Mouse (Mus musculus): ENCODE measurements at regions not wholly inside any gene's neighbourhood (a gene's known extent, or its start where the extent isn't known, plus 50 kb on each side); places are given as distances from the start of the nearest gene placed in this dataset.

DNA sequence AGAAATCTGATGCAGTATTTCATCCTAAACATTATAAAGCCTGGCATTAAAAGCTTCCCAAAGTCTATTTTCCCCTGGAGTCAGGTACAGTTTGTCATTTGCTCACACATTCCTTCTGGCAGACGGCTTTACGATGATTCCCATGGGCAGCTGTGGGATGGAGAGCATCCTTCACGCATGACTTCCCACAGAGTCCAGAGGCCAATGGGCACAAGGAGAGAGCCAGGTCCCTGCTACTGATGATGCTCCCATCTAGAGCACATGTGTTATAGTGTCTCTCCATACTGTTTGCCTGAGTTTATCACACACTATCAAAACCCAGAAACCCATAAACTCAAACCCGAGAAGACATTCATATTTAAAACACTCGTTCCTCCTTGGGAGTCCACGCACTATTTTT is 270.8 kb upstream of the Noct start:
- peak in 1 of 2 experiments; percentile 26 for DNase-seq

DNA sequence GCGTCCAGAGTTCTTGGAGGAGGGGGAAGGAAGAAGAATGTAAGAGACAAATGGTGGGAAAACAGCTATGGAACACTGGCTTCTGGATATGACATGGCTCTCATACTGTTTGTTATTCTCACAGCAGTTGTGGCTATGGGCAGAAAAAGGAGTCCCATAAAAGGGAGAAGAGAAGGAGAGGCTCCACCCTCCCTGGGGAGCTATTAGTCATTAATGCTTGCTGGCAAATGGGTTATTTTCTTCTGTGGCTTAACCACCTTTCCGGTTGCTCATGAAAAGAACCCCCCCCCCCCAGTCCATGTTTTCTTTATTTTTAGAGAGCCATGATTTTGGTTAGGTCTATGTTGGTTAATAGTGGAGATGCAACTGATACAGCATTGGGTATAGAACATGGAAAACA is 253.9 kb upstream of the Noct start:
- DNase-seq: no peak

DNA sequence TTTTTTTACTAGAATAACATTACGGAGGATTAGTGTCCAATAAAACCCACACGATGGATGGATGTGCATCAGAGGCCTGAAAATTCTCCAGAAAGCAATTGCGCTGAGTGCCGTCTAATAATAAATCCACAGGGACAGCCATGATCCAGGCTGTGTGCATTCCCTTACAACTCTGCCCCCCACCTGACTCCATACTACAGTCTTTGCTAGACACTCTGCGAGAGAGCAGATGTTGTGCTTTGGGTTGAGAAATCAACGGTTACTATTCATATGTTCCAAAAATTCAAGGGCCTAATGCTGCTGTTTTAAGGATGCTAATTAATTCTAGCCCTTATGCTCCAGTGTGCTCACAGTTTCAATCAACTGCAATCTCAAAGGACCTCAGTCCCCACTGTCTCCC is 251.2 kb upstream of the Noct start:
- DNase-seq: no peak

DNA sequence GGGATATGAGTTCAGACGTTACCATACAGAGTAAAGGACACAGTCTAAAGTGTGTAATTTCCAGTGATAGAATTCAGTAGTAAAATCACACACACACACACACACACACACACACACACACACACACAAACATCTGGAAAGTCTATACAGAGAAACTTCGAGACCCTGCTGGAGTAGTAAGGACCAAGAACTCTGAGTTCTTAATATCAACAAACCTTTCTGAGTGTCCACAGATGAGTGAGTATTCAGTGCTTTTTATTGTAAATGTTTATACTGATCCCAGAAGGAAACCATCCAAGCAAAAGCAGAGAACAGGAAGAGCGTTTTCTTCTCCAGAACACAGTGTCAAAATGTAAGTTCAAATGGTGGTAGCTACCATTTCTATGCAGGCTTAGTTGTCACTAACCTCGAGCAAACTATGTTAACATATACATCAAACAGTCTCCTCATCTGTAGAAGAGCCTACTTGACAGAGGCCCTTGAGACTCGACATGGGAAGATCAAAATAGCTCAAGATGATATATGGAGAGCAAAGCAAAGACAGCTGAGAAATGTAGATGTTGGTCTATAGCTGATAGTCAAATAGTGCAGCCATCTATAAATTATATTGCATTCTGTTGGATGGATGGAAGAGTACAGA is 248.0 kb upstream of the Noct start:
- no peak for DNase-seq

DNA sequence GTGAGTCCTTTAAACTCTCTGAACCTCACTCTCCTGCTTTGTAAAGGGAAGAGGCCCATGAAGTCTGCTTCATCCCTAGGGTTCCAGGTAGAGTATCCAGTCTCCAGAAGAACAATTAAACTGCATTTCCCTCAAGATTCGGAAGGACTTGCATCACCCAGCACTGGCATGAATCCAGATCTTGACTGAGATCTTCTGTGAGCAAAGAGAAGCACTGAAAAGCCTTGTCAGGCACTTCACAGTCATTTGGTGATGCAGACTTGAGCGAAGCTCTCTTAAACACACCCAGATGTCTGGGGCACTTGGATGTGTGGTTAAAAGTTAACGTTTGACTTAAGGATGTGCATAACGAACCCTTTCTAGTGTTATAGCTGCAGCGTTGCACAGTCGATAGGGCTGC is 247.4 kb upstream of the Noct start:
- no peak for DNase-seq

DNA sequence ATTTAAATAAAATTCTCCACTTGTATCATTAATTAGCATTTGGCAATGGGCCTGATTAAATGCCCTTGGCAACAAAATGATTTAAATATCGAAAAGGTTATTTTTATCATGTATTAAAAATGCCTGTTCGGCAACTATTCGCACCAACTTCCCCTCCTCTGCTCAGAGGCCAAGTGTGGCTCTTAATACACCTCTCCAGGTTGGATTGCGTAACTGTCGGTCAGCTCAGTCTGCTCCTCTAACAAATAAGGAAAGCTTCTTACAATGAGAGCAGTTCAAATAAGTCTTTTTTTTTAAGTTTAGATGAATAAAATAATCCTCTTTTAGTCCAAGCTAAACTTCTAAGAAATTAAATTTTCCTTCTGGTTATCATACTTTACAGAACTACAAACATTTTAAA is 245.6 kb upstream of the Noct start:
- DNase-seq: no peak

DNA sequence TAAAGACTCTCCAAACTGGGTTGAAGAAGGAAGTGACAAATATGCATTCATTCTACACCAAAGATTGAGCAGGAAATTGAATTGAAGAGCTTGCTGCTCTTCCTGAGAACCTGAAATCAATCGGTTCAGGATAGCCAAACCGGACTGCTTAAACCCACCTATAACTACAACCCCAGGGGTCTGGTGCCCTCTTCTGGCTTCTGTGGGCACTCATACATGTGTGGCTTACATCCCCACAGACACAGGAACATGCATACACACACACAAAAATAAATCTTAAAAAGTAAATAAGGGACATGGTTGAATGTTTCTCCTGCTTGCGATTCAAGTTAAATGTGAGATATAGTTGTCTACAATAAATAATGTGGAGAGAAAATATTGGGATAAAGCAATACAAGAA is 244.7 kb upstream of the Noct start:
- DNase-seq: no peak

DNA sequence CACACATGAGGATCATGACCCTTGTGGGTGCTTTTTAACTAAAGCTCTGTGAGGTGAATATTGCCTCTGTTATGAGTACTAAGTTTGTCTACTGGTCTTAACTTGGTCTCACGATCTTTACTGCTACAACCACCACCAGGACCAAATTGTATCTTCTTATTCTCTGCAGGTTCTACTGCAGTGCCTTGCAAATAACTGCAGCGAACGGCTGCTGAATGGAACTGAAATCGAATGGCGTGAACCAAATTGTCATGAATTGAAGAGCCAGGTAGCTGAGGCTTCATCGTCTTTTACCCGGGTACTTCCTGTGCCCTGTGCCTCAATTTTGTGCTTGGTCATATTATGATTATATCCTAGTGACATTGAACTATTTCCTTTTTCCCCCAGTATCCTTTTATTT is 242.5 kb upstream of the Noct start:
- DNase-seq: no peak

DNA sequence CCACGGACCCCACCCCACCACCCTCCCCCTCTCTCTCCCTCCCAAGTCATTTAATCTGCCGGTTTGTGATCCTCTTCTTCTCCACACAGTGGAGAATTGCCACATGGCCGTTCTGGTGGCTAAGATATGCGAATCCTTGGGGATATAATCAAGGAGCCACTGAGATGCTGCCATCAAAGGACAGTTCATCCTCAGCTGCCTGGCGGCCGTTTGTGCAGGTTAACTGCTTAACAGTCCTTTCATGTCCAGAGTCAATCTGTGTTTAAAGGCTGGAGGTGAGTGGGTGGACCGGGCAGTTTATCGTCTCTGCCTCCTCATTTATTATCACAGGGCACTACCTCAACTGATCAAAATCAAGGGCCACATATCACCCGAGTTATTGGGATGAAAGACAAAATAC is 241.6 kb upstream of the Noct start:
- no peak for DNase-seq

DNA sequence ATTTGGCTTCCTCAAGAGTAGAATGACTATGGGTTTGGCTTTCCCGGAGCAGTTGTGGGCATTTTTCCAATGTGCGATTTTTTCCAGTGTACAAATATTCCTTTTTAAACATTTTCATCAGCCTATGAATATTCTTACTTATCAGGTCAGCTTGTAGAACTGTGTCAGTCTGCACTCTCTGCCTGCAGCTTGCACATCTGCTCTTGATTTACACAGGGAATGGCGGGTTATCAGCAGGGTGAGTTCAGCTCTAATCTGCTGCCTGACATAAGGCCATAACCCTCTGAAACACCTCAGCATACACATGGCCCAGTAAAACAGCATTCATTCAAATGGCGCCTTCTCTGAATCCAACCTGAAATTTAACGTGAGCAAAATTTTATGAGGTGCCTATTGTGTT is 241.1 kb upstream of the Noct start:
- no peak for DNase-seq

DNA sequence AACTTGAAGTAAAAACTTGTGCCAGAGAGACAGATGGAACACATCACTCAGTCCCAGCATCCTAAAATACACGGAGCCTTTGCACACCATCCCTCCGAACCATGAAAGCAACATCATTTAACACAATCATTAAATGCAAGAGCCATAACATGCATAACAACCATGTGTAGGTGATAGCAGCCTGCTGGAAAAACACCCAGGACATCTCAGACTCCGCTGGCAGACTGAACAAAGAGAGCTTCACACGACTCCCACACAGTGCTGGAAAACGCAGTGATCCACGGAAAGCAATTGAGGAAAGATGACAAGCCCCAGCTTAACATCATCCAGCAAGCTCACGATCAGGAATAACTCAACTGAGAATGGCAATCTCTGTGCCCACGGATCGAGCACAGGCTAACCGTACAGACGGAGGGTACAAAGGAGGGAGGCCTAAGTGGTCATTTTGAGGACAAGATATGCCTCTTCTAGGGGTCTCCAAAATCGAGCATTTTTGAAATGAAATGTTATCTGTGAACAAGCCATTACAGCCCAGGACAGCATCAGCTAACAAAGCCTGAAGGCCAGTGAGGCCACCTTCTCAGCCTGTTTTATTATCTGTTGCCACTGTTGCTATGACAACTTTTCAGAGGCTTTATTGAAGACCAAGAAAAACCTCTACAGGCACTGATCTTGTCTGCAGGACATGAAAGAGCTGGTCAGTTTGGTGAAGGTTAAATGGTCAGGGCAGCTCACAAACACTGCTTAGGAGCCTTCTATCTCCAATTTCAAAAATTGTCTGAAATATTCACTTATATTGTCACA is 240.1 kb upstream of the Noct start:
- DNase-seq: no peak

DNA sequence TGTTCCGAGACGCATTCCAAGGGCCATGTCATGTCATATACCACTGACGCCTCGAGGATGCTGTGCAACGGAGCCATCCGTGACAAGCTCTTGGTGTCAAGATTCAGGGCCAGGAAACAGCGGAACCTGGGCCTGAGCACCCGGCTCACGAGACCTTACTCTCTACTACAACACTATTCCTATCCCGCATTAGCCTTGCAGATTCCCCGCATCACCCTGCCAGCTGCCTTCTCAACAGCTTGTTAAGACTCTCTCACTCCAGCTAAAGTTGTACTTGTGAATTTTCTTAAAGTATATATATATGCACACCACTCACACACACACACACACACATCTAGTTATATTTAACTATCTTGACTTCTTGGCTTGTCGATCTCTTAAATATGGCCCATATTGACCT is 236.4 kb upstream of the Noct start:
- no peak for DNase-seq

DNA sequence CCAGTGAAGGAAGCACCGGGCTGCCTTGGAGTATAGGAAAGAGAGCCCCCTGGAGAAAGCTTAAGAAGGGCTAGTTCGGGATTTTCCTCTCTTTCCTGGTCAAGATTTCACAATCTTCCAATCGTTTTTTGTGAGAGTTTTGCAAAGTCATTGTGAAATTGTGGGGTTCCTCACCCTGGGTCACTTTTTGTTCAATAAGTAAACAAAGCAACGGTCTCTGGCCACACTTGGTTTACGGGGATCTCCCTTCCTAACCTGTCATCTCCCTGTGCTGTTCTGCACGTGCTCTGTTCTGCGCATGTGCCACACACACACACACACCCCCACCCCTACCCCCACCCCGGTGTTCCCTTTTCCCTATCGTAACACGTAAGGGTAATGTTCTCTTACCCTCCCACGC is 233.4 kb upstream of the Noct start:
- no peak for DNase-seq

DNA sequence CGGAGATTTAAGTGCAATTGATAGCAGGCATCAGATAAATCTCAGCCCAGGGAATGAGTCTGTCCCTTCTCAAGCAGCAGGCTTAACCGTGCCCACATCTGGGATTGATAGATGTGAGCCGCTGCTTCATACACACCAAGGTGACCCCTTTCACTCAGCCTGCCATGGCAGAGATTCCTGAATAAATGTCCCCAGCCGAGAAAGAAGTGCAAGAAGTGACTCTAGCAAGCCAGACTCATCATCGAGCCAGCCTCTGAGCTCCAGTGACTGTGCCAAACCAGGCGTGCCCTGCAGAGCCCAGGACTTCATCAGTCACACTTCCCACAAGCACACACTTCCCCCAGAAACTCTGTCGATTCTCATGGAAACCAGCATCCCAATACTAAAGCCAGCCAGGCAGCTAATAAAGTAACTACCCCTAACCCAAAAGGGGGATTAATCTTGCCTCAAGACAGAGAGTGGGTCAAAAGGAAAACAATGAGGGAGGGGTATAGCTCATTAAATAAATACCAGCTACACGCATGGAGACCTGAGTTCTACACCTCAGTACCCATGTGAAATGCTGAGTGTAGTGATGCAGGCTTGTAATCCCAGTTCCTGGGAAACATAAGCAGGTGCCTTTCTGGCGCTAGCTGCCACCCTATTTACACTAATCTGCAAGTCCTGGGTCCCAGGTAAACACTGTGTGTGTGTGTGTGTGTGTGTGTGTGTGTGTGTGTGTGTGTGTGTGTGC is 231.5 kb upstream of the Noct start:
- DNase-seq: peak in 1 of 2 experiments; percentile 1

DNA sequence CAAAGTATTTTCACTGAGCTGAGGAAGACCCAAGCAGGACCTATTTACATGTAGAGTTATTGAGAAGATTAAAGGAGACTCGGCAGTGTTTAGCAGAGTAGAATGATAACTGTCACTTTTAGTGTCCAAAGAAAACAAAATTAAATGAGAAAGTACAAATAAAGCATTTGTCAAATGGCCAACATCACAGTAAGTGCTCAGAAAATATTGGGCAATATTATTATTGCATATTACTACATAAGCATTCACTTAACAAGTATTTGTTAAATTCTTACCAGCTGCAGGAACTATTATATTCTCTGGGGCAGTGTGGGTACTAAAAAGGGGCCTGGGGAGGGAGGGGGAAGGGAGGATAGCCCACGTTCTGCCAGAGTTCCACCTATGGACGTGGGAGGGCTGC is 224.5 kb upstream of the Noct start:
- no peak for DNase-seq

DNA sequence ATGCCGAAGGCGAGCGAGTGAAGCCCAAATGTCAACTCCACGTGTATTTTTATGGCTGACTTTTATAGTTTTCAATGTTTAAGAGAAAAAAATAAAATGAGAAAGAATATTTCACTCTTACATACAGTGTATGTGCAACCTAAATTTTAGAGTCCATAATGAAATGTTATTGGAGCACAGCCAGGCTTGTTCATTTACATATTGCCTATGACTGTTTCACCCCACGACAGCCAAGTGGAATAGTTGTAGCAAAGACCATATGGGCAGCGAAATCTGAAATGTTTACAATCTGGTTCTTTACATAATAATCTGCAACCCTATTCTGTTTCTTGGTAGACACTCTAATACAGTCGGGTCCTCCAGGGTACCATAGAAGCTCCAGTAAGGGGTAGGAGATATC is 223.3 kb upstream of the Noct start:
- DNase-seq: no peak

DNA sequence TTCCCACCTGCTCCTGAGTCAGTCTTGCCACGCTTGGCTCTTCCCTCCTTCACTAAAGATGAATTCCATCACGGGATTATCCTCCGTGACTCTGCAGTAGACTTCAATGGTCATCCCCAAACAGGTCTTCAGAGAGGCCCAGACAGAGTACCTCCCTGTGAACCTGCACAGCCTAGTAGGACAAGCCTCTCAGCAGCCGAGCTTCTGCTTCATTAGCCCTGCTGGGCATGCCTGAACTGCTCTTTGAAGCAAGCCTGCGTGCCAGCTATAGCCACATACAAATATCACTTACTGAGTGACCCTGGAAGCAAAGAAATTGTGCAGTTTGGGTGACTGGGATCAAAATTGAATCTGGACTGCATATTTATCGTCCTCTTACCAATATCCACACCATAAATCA is 221.6 kb upstream of the Noct start:
- DNase-seq: no peak

DNA sequence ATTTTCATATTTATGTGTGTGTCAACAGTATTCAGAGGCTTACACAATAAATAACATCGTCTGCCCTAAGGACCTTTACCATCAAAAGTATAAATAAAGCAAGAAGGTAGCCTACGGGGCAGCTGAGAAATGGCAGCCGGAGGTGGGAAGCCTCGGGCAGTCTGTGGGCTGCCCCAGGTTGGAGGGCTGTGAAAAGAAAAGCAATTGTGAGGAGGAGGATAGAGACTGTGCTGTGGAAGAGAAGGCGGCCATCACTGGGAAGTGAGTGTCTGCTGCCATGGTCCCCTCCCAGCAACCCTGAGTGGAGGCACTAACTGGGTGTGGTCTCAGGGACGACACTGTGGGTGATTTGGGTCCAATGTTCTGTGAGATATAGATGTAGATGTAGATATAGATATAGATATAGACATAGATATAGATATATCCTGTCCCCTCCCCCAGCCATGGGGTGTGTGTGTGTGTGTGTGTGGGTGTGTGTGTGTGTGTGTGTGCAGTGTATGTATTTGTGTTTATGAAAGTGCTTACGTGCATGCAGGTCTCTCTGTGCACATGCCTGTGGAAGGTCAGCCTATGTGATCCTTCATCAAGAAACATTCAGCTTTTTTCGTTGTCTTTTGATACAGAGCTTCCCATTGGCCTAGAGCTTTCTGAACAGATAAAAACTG is 220.6 kb upstream of the Noct start:
- DNase-seq: no peak

DNA sequence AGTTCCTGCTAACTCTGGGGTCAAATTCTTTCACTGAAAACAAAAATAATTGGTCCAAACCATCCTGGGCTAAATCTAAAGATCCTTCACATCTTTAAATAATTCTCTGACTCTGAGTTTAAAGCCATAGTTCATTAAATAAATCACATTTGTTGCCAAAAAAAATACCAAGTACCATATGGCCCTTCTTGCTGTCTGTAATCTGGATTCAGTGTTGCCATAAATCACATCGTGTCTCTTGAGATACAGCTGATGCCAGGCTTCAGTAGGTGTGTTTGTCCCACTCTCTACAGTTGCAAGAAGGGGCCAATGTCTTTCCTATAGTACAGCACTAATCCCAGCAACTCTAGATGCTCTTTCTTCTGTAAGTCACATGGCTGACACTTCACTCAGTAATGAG is 220.0 kb upstream of the Noct start:
- DNase-seq: no peak

DNA sequence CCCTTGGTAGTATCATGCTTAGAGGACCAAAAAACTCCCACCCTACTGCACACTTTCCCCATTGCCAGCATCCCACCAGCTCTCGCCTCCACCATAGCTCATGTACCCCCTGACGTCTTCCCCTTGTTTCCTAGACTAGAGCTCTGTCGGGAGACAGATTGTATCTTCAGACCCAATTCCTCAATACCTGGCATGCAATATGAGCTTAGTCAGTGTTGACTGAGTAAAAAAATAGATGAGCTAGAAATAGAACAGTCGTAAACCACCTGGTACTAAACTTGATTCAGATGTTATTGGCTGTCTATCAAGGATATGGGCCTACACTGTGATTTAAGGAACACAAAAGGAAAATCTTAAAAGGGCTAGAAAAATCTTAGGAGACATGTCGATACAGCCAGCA is 215.1 kb upstream of the Noct start:
- no peak for DNase-seq

DNA sequence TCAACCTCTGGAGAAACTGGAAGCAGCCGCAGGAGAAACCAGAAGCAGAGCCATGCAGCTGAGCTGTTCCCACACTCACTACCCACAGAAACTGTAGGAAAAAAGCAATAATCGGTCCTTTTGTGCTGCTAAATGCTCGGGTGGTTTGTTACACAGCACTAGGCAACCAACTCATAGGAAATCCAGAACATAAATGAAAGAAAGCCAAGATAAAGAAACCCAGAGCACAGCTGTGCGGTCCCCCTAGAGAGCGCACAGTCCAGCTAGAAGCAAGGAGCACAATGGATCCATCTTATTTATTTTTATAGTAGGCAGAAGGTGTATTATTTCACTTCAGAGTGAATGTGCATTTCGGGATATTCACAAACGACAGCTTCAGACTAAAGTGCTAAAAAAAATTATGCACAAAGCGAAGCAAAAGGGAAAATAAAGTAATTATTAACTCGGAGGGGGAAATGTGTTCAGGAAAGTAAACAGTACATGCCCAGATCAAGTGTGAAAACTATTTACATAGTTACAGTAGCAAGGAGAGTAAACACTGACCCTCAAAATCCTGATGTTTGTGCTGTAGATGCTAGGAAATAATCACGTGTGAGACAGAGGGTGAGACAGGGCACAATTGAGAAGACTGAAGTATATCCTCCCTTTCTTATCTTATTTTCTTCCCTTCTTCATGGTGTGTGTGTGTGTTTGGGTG is 204.4 kb upstream of the Noct start:
- DNase-seq: no peak

DNA sequence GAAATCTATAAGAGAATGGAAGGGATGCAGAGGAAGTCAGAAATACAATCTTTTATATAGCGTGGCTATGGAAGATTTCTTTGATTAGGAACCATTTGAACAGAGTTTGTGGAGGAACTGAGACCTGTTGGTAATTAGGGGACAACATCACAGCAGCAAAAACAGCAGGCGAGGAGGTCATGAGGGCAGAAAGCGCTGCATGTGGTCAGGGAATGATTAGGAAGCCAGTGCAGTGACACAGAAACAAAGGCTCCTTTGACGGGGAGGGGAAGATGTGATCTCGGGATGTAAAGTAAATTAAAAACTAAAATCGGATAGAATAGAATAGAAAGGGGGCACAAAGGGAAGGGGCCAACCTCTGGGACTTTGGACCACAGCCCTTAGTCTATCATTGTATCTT is 199.6 kb upstream of the Noct start:
- no peak for DNase-seq

DNA sequence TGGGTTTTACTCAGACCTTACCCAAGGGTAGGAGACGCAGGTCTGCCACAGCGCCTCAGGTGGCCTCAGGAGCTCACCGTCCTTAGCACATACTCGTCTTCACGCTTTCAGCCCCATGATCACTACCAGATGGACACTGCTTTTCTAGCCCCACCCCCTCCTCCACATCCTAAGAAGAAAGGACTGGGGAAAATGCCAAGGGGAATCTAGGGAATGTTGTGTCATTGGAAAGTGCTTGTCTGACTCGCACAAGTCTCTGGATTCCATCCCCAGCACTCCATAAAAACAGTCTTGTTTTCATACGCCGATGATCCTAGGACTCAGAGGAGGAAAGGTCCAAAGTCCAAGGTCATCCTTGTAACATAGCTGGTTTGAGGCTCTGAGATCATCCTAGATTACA is 192.4 kb upstream of the Noct start:
- peak in 1 of 2 experiments; percentile 6 for DNase-seq

All from kidney, adult 8-10 months (tissue).